Mouse (Mus musculus): ENCODE measurements around the gene Hist1h2be. TPM values are rescaled to one million over a fixed set of nuclear protein-coding genes. Genes with fewer than 3 reads are reported as not detected.

Hist1h2be gene
- total and polyA plus RNA-seq, 2 experiments = 0.28 to 5.4 TPM

DNA sequence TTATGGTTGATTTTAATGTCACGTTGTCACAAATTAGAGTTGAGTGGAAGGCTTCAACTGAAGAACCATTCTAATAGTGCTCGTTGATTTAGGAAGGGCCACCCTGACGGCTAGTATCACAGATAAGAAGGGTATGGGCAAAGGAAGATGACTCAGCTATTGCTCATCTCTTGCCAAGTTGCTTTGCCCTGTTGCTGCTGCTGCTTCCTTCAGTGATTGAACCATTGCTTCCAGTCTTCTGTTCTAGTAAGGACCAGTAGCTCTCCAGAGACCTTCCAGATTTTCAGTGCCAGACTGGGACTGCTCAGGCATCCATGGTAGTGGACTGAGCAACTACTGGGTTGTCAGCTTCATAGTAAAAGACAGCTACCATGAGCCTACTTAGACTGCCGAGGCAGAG, 11.7 kb downstream of the Hist1h2be start:
- Histone ChIP-seq H3K4me1 (ENCODE audit: control insufficient read depth, insufficient read depth, low read length) (no peaks in the 10 kb centered on the region), H3K27ac (replicated peaks; ENCODE audit: insufficient read depth, low read depth, low read length) (no peak overlapping the region), H3K79me2 (ENCODE audit: control insufficient read depth, insufficient read depth, low read length) (no peaks in the 10 kb centered on the region), H3K9ac (ENCODE audit: low read depth, low read length) (no peak overlapping the region), H3K36me3 (ENCODE audit: control insufficient read depth, insufficient read depth, low read length) (no peaks in the 10 kb centered on the region), H3K27me3 (ENCODE audit: control insufficient read depth, insufficient read depth, low read length) (no peaks in the 10 kb centered on the region), H3K4me3 (ENCODE audit: insufficient read depth, low read depth, low read length) (no peak overlapping the region)
- 87% methylated on average over 4 of the region's 4 CpGs for WGBS
- DNase-seq (ENCODE audit: extremely low read depth, low read depth, low spot score) = no peak
- TF ChIP-seq POLR2A (IDR thresholded peaks at IDR 0.05; ENCODE audit: extremely low read depth, insufficient read depth, low read length) (no peak), CTCF (IDR thresholded peaks at IDR 0.05; ENCODE audit: low read depth, low read length) (no peak)

DNA sequence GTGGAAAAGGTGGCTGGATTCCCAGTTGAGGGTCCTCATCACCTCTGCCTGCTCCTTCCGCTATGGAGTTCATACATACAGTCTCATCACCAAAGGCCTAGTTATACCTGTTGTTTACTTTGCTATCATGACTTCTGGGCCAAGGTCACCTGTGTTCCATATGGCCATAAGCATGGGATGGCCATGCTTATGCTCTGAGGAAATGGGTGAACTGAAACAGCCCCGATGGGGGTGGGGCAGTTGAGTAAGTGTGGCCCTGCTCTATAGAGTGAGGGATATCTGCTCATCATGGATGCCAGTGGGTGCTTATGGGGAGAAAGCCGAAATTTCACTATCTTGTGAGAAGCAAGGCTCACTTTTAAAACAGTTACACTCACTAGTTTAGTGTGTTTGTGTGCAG, 15.9 kb downstream of the Hist1h2be start:
- H3K4me1 ChIP-seq (ENCODE audit: control insufficient read depth, insufficient read depth, low read length) = no peaks in the 10 kb centered on the region
- no peak for DNase-seq (ENCODE audit: extremely low read depth, low read depth, low spot score)
- no peaks in the 10 kb centered on the region for H3K27me3 ChIP-seq (ENCODE audit: control insufficient read depth, insufficient read depth, low read length)
- no peaks in the 10 kb centered on the region for H3K36me3 ChIP-seq (ENCODE audit: control insufficient read depth, insufficient read depth, low read length)
- TF ChIP-seq POLR2A (IDR thresholded peaks at IDR 0.05; ENCODE audit: extremely low read depth, insufficient read depth, low read length) (no peak), CTCF (IDR thresholded peaks at IDR 0.05; ENCODE audit: low read depth, low read length) (no peak)
- H3K79me2 ChIP-seq (ENCODE audit: control insufficient read depth, insufficient read depth, low read length) = no peaks in the 10 kb centered on the region
- 87% methylated on average over 3 of the region's 3 CpGs for WGBS
- no peak overlapping the region for H3K4me3 ChIP-seq (ENCODE audit: insufficient read depth, low read depth, low read length)
- H3K9ac ChIP-seq (ENCODE audit: low read depth, low read length) = no peak overlapping the region
- H3K27ac ChIP-seq (replicated peaks; ENCODE audit: insufficient read depth, low read depth, low read length) = no peak overlapping the region

DNA sequence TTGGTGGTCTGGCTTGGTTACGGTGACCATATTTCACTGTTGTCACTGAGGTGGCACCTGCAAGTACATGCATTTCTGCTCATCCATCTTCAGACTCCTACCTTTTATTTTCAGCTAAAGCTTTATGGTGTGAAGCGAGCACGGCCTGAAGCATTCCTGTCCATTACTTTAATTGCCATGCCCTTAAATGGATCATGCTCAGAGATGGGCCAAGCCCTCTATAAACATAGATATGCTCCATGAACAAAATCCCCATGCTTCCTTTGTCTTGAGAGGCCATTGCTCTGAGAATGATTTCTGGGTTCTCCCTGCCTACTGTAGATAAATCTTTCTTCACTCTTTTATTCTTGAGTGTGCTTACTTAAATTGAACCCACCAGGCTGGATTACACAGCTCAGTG, 16.5 kb downstream of the Hist1h2be start:
- Histone ChIP-seq H3K27me3 (ENCODE audit: control insufficient read depth, insufficient read depth, low read length) (no peaks in the 10 kb centered on the region), H3K27ac (replicated peaks; ENCODE audit: insufficient read depth, low read depth, low read length) (no peak overlapping the region), H3K4me1 (ENCODE audit: control insufficient read depth, insufficient read depth, low read length) (no peaks in the 10 kb centered on the region), H3K9ac (ENCODE audit: low read depth, low read length) (no peak overlapping the region), H3K4me3 (ENCODE audit: insufficient read depth, low read depth, low read length) (no peak overlapping the region), H3K79me2 (ENCODE audit: control insufficient read depth, insufficient read depth, low read length) (no peaks in the 10 kb centered on the region), H3K36me3 (ENCODE audit: control insufficient read depth, insufficient read depth, low read length) (no peaks in the 10 kb centered on the region)
- no peak for DNase-seq (ENCODE audit: extremely low read depth, low read depth, low spot score)
- TF ChIP-seq POLR2A (IDR thresholded peaks at IDR 0.05; ENCODE audit: extremely low read depth, insufficient read depth, low read length) (no peak), CTCF (IDR thresholded peaks at IDR 0.05; ENCODE audit: low read depth, low read length) (no peak)
- WGBS = 93% methylated on average over 3 of the region's 3 CpGs

DNA sequence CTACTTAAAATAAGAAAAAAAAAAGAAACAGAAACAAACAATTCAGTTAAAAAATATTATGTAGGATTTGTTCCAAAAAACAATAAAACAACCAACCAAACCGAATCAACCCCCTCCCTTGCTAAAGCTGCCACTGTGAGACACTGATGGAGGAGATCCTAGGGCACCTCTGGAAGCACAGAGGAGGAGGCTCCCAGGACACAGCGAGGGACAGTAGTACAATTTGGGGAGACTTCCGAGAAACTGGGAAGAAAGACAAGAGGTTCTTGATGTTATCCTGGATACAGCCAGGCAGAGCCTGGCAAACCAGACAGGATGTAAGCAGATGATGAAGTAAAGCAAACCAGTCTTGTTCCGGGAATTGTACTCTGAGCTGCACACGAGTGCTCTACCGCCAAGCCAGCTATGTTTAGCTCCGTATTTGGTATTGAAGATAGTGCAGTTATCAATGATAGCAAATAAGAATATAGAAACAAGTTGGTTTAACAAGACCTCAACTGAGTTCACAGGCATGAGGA, 17.7 kb downstream of the Hist1h2be start:
- no peak overlapping the region for H3K9ac ChIP-seq (ENCODE audit: low read depth, low read length)

DNA sequence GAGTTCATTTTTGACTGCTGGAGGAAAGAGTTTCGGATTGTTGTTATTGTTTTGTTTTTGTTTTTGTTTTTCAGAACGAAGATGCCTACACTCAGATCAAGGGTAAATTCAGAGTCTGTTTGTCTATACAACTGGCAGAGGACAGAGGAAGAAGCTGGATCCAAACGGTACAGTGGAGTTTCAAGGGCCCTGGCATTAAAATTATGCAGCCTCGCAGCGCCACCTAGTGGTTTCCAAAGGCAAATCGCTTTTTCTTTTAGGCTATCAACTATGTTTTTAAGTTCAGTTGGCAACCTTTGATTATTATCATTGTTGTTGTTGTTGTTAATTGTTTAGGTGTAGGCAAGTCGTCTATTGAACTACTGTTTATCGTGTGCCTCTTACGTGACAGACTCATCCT, 23.0 kb downstream of the Hist1h2be start:
- Histone ChIP-seq H3K79me2 (ENCODE audit: control insufficient read depth, insufficient read depth, low read length) (no peaks in the 10 kb centered on the region), H3K36me3 (ENCODE audit: control insufficient read depth, insufficient read depth, low read length) (no peaks in the 10 kb centered on the region), H3K27me3 (ENCODE audit: control insufficient read depth, insufficient read depth, low read length) (no peaks in the 10 kb centered on the region), H3K9ac (ENCODE audit: low read depth, low read length) (no peak overlapping the region), H3K27ac (replicated peaks; ENCODE audit: insufficient read depth, low read depth, low read length) (no peak overlapping the region), H3K4me3 (ENCODE audit: insufficient read depth, low read depth, low read length) (no peak overlapping the region), H3K4me1 (ENCODE audit: control insufficient read depth, insufficient read depth, low read length) (peaks cover 1% of the 10 kb centered on the region; the same call in 1 of the 2 replicates)
- TF ChIP-seq CTCF (IDR thresholded peaks at IDR 0.05; ENCODE audit: low read depth, low read length) (peak; percentile 70), POLR2A (IDR thresholded peaks at IDR 0.05; ENCODE audit: extremely low read depth, insufficient read depth, low read length) (no peak)
- DNase-seq (ENCODE audit: extremely low read depth, low read depth, low spot score) = peak; percentile 63
- WGBS = 9% methylated on average over 9 of the region's 9 CpGs

More for the DNA sequence above, 17.7 kb downstream of the Hist1h2be start:
- Histone ChIP-seq H3K27ac (replicated peaks; ENCODE audit: insufficient read depth, low read depth, low read length) (no peak overlapping the region), H3K4me3 (ENCODE audit: insufficient read depth, low read depth, low read length) (no peak overlapping the region), H3K79me2 (ENCODE audit: control insufficient read depth, insufficient read depth, low read length) (no peaks in the 10 kb centered on the region), H3K4me1 (ENCODE audit: control insufficient read depth, insufficient read depth, low read length) (no peaks in the 10 kb centered on the region), H3K36me3 (ENCODE audit: control insufficient read depth, insufficient read depth, low read length) (no peaks in the 10 kb centered on the region), H3K27me3 (ENCODE audit: control insufficient read depth, insufficient read depth, low read length) (no peaks in the 10 kb centered on the region)
- TF ChIP-seq CTCF (IDR thresholded peaks at IDR 0.05; ENCODE audit: low read depth, low read length) (no peak), POLR2A (IDR thresholded peaks at IDR 0.05; ENCODE audit: extremely low read depth, insufficient read depth, low read length) (no peak)
- WGBS = 65% methylated on average over 7 of the region's 7 CpGs
- no peak for DNase-seq (ENCODE audit: extremely low read depth, low read depth, low spot score)

DNA sequence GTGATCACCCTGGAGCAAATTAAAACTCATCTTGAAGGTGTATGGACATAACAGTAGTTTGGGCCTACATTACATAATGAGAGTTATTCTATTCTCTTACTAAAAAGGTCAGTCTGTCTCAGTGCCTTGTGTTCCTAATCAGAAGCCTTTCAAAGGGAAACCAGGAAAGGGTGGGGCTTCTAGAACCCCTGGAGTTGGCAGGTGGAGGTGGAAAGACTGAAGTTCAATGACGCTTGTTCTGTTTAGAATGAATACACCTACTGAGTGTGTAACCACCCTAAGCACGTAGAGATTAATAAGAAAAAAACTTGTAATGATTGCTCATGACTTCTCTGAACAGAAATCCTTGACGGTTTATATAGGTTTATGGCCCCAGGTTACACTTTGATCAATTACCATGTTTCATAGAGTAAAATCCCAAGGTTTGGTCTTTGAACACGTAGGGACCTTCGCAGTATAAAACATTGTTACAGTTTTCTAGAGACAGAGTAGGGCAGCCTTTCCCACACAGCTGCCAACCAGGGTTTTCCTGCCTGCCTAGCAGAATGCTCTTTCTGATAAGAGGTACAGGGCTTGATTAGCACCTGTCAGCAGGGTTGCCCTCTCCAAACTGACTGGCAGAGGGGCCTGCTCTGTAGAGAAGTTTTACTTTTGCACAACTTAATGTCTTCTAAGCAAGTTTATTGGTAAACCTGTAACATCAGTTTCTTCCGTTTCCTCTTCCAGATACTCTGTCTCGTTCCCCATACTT, 25.1 kb downstream of the Hist1h2be start:
- no peaks in the 10 kb centered on the region for H3K79me2 ChIP-seq (ENCODE audit: control insufficient read depth, insufficient read depth, low read length)
- H3K36me3 ChIP-seq (ENCODE audit: control insufficient read depth, insufficient read depth, low read length) = no peaks in the 10 kb centered on the region
- TF ChIP-seq CTCF (IDR thresholded peaks at IDR 0.05; ENCODE audit: low read depth, low read length) = no peak
- TF ChIP-seq POLR2A (IDR thresholded peaks at IDR 0.05; ENCODE audit: extremely low read depth, insufficient read depth, low read length) = no peak
- H3K27me3 ChIP-seq (ENCODE audit: control insufficient read depth, insufficient read depth, low read length) = no peaks in the 10 kb centered on the region
- no peak overlapping the region for H3K27ac ChIP-seq (replicated peaks; ENCODE audit: insufficient read depth, low read depth, low read length)
- DNase-seq (ENCODE audit: extremely low read depth, low read depth, low spot score) = no peak
- no peak overlapping the region for H3K4me3 ChIP-seq (ENCODE audit: insufficient read depth, low read depth, low read length)
- H3K9ac ChIP-seq (ENCODE audit: low read depth, low read length) = no peak overlapping the region
- WGBS = 92% methylated on average over 7 of the region's 7 CpGs
- peaks cover 2% of the 10 kb centered on the region; the same call in 1 of the 2 replicates for H3K4me1 ChIP-seq (ENCODE audit: control insufficient read depth, insufficient read depth, low read length)

All from liver, adult 2 months (tissue).